Mouse (Mus musculus) CH12.LX (cell line): Measurements from ENCODE around the gene Gfod2.

Experiments used
- CTCF ChIP-seq, 2 experiments: IDR thresholded peaks in 1 of 2; conservative IDR thresholded peaks in 1 of 2; 2 replicates each; pipeline ENCODE4 v1.5.1; 2011 to 2012; ENCODE audit warnings: low read depth in 2 of 2, low read length in 2 of 2, improper control_type of control experiment in 1 of 2, inconsistent platforms in 1 of 2, mild to moderate bottlenecking in 1 of 2, moderate library complexity in 1 of 2
- EP300 ChIP-seq: IDR thresholded peaks from 2 replicates; pipeline ENCODE4 v1.6.1; 2011; ENCODE audit warnings: low read length, improper control_type of control experiment
- ETS1 ChIP-seq: conservative IDR thresholded peaks from 2 replicates; pipeline ENCODE4 v1.6.1; 2012; ENCODE audit warnings: low read depth, mild to moderate bottlenecking, inconsistent platforms, low read length, improper control_type of control experiment, moderate library complexity
- POLR2A ChIP-seq: IDR thresholded peaks from 2 replicates; pipeline ENCODE4 v1.6.1; 2011; ENCODE audit warnings: low read depth, mild to moderate bottlenecking, improper control_type of control experiment, low read length
- SIN3A ChIP-seq: IDR thresholded peaks from 2 replicates; pipeline ENCODE4 v1.6.1; 2012; ENCODE audit warnings: low read length, improper control_type of control experiment, inconsistent platforms
- USF1 ChIP-seq: IDR thresholded peaks from 2 replicates; pipeline ENCODE4 v1.6.1; 2014; ENCODE audit warnings: low read depth, mild to moderate bottlenecking, inconsistent platforms, low read length, improper control_type of control experiment

GRCm38 (mm10) chr8:105712286-105712685, 46.2 kb downstream of the Gfod2 start:
- TF ChIP-seq POLR2A (no peak), EP300 (no peak), ETS1 (no peak), CTCF (conservative IDR thresholded peaks at IDR 0.05 in 1 of 2, IDR thresholded peaks at IDR 0.05 in 1 of 2; ENCODE audit: low read depth in 2 of 2, low read length in 2 of 2) (no peak), USF1 (no peak), SIN3A (no peak)
